Mouse (Mus musculus) cerebellum, adult 2 months (tissue): ENCODE measurements around the gene Klhl25. TPM values are rescaled to one million over a fixed set of nuclear protein-coding genes. Genes with fewer than 3 reads are reported as not detected.
"Not testable (repeated sequence)": the region's sequence is repeated elsewhere in the genome, so short reads cannot be mapped to it uniquely, and the experiment has no call there.

Source experiments
- DNase-seq, 2 experiments: peaks; one replicate each; pipeline ENCODE4 v3.0.0; 2021
- H3K27ac ChIP-seq: fragments of 200-500 bp; 2 replicates; pipeline ENCODE4 v1.5.1; 2012; ENCODE audit warnings: low read length, control low read depth, inconsistent platforms; ENCODE audit not compliant: insufficient read depth
- H3K27me3 ChIP-seq: fragments of 200-500 bp; 2 replicates; pipeline ENCODE4 v1.6.1; 2012; ENCODE audit warnings: inconsistent platforms, mild to moderate bottlenecking, low read length, moderate library complexity; ENCODE audit not compliant: control insufficient read depth, insufficient read depth
- H3K4me1 ChIP-seq: fragments of 200-500 bp; 2 replicates; pipeline ENCODE4 v1.6.1; 2011; ENCODE audit warnings: low read length; ENCODE audit not compliant: control insufficient read depth, insufficient read depth
- H3K4me3 ChIP-seq: fragments of 200-500 bp; replicated peaks from 2 replicates; pipeline ENCODE3; 2011; ENCODE audit warnings: mild to moderate bottlenecking, low read depth, low read length, control low read depth; ENCODE audit not compliant: insufficient read depth
- CTCF ChIP-seq: fragments of 200-500 bp; IDR thresholded peaks from 2 replicates; pipeline ENCODE4 v1.5.1; 2011; ENCODE audit warnings: low read depth, mild to moderate bottlenecking, control low read depth, low read length, moderate library complexity, borderline replicate concordance; ENCODE audit not compliant: insufficient read depth
- POLR2A ChIP-seq: fragments of 200-500 bp; IDR thresholded peaks from 2 replicates; pipeline ENCODE4 v1.6.1; 2011; ENCODE audit warnings: low read length, control low read depth, borderline replicate concordance; ENCODE audit not compliant: insufficient read depth
- WGBS: fragments of 180-500 bp; shearing (Covaris S2); methylation state at CpG from one replicate; pipeline ENCODE4 v1.1.7; 2018; 5-methylcytosine and 5-hydroxymethylcytosine counted together
- polyA plus RNA-seq: library from polyadenylated mRNA; depleted of rRNA; stranded (reverse); fragments of >200 nt; gene quantifications from 2 replicates; pipeline ENCODE4 v1.2.3, GENCODE M21; 2012

Gene Klhl25
- polyA plus RNA-seq, 1 experiment = 8.9 TPM

DNA sequence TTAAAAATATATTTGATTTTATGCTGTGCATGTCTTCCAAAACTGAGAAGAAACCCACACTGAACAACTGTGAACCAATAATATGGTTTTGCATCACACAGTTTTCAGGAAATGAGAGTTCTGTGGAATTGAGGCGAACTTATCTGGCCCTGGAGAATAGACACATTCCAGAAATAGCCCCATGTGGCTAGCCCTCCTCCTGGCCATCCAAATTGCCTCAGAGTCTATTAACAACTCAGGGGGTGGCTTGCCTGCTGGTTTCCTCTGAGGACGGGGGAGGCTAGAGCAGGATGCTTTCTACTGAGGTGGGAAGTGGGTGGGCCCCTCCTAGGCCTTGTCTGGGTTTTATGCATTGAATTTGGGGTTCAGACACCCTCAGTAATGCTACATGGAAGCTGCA is 57.0 kb downstream of the Klhl25 start:
- H3K27me3 ChIP-seq = no peaks in the 10 kb centered on the region
- no peak for DNase-seq
- WGBS = 48% methylated on average over 2 of the region's 2 CpGs
- no peak overlapping the region for H3K4me3 ChIP-seq
- no peak for TF ChIP-seq CTCF
- TF ChIP-seq POLR2A = no peak
- no peak overlapping the region for H3K27ac ChIP-seq
- H3K4me1 ChIP-seq = no peaks in the 10 kb centered on the region; the same call in 1 of the 2 replicates

- WGBS = under 1% methylated on average over 11 of the region's 11 CpGs
- no peak overlapping the region for H3K27ac ChIP-seq
Measured at GRCm38 (mm10) chr7:75910035-75910651, 62.0 kb downstream of the Klhl25 start.

DNA sequence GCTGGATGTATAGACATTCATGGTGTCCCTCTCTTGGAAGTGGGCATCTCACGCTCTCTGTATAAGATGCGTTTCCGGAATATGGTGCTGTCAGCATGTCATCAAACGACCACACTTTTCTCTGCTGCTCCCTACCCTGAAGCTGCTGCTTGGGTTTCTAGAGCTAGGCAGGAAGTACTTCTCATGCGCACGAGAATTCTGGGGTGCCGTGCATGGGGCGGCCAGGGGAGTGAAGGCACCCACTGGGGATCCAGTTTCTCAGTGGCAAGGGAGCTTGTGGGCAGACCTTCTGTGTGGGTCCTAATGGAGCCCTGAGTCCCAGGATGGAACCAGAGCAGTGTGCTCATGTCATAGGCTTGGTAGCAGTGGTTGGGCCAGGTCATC is 62.5 kb downstream of the Klhl25 start:
- Histone ChIP-seq H3K4me3 (no peak overlapping the region), H3K27ac (no peak overlapping the region), H3K4me1 (peaks cover 5% of the 10 kb centered on the region), H3K27me3 (no peaks in the 10 kb centered on the region)
- 54% methylated on average over 8 of the region's 8 CpGs for WGBS
- TF ChIP-seq CTCF (no peak), POLR2A (no peak)
- no peak for DNase-seq

More at GRCm38 (mm10) chr7:75910035-75910651, 62.0 kb downstream of the Klhl25 start:
- Histone ChIP-seq H3K4me1 (peaks cover 5% of the 10 kb centered on the region), H3K27me3 (no peaks in the 10 kb centered on the region), H3K4me3 (peak overlapping the region; percentile 48)
- TF ChIP-seq CTCF (peak; percentile 69; the same call in 1 of the 2 replicates), POLR2A (no peak)
- DNase-seq = peak; percentile 54 to 65

GRCm38 (mm10) chr7:75913952-75914351 is 65.8 kb downstream of the Klhl25 start:
- WGBS = 7% methylated on average over 7 of the region's 7 CpGs
- H3K27me3 ChIP-seq = no peaks in the 10 kb centered on the region
- peaks cover 5% of the 10 kb centered on the region for H3K4me1 ChIP-seq
- H3K4me3 ChIP-seq = no peak overlapping the region
- peak; percentile 73 for TF ChIP-seq CTCF
- no peak for TF ChIP-seq POLR2A
- DNase-seq = peak; percentile 45 to 62
- no peak overlapping the region for H3K27ac ChIP-seq

DNA sequence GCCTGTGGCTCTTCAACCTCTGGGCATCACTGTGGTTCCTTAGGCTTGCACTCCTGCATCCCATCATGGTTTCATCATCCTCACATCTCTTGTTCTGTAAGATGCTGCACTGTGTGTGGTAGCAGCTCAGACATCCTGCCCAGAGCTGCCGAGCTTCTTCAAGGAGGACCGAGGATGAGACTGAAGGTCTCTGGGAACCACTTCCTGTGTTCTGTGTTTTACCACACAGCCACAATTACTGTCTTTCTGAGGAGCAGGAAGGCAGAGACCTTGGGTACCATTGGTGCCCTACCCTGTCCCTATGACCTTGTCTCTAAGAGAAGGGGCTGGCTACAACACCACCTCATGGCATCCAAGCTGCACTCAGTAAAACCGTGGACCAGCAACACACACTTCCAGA is 67.4 kb downstream of the Klhl25 start:
- WGBS = 91% methylated on average over 3 of the region's 3 CpGs
- not testable (repeated sequence) for H3K4me3 ChIP-seq

GRCm38 (mm10) chr7:75917662-75918061 is 69.6 kb downstream of the Klhl25 start:
- Histone ChIP-seq H3K27ac (no peak overlapping the region), H3K4me3 (no peak overlapping the region), H3K27me3 (no peaks in the 10 kb centered on the region), H3K4me1 (no peaks in the 10 kb centered on the region)
- TF ChIP-seq CTCF (no peak), POLR2A (no peak)
- DNase-seq = no peak
- WGBS = 42% methylated on average over 4 of the region's 4 CpGs

More for the DNA sequence above, 67.4 kb downstream of the Klhl25 start:
- DNase-seq, H3K27me3 ChIP-seq, H3K4me1 ChIP-seq, H3K27ac ChIP-seq: not testable (repeated sequence)

DNA sequence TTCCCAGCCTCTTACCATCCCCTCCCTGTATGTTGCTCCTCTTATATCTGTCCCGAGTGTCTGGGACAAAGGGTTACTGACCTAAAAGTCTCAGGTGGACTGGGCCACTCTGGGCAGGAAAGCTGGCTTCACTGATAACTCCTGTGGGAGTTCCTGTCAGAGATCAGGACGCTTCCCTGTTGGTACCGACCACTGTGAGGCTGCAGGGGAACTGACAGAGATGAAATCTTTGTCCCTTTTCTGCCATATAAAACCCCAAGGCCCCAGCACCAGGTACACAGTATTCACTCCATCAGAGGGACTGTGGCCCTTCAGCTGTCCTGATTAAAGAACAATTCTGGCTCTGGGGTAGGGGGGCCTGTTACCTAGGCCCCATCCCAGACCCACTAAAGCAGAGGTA is 71.6 kb downstream of the Klhl25 start:
- not testable (repeated sequence) for DNase-seq, H3K4me1 ChIP-seq, H3K27ac ChIP-seq, H3K27me3 ChIP-seq, H3K4me3 ChIP-seq
- 76% methylated on average over 3 of the region's 3 CpGs for WGBS
